Mouse (Mus musculus): ENCODE measurements around the gene Trmt1. TPM values are rescaled to one million over a fixed set of nuclear protein-coding genes. Genes with fewer than 3 reads are reported as not detected.
A peak's percentile ranks its signal among the peaks of the same experiment; 100 is the strongest.
"Not testable (repeated sequence)": the region's sequence is repeated elsewhere in the genome, so short reads cannot be mapped to it uniquely, and the experiment has no call there.

The Trmt1 gene
- total RNA-seq, 2 experiments from 2014 or later = 103 to 106 TPM

- intact Hi-C loops (cut with DNase I) = no loop called here
These were observed 28.9 kb upstream of the Trmt1 start for GRCm38 (mm10) chr8:84657203-84657602.

GRCm38 (mm10) chr8:84657680-84658079 is 28.4 kb upstream of the Trmt1 start:
- intact Hi-C loops (cut with DNase I) = no loop called here
- DNase-seq (ENCODE audit: extremely low spot score in 1 of 2, low spot score in 2 of 2) = no peak

More at GRCm38 (mm10) chr8:84657203-84657602, 28.9 kb upstream of the Trmt1 start:
- DNase-seq (ENCODE audit: extremely low spot score in 1 of 2, low spot score in 2 of 2) = no peak

DNA sequence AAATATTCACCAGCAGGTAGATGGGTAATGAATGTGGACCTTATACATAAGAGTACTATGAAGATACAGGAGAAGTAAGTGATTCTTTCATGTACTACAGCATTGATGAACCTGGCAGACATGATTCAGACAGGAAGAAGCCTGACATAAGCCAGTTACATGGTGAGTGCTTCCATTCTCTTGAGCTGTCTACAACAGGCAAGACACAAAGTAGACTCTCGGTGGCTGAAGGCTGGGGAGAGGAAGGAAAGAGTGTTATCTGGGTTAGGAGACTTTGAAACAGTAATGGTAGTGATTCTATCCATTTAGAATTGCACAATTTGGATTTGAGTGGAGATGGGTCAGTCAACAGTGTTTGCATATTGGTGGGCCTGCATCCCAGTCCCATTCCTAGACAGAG is 27.2 kb upstream of the Trmt1 start:
- intact Hi-C loops (cut with DNase I) = no loop called here
- DNase-seq (ENCODE audit: extremely low spot score in 1 of 2, low spot score in 2 of 2) = no peak

GRCm38 (mm10) chr8:84659936-84660818 is 25.9 kb upstream of the Trmt1 start:
- DNase-seq (ENCODE audit: extremely low spot score in 1 of 2, low spot score in 2 of 2) = peak in 1 of 2 experiments; percentile 88
- intact Hi-C loops (cut with DNase I) = no loop called here

DNA sequence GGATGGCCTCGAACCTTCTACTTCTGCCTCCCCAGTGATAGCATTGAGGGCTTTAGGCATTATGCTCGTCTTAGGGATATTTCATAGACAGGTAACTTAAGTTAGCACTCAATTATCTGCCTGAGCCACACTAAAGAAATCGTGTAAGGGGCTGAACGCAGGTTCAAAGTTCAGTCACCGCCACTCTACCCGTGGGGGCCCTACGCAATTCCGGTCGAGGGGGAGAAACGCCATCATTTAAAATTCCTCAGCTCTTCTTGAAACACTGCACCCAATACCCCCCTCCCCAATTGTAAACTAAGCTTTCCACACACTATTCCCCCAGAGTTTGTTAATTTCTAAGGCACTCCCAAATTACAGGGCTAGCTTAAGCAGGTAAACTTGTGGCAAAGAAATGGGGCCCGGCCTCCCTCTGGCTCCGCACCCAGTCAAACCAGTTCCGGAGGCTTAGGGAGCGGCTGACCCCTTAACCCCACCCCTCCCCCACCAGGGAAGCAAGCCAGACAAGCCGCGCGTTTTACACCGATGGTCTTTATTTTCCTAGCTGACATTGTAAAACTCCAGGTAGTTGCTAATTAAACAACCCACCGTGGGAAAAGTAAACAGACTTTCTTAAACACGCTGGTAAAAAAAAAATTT is 25.2 kb upstream of the Trmt1 start:
- peak in 1 of 2 experiments; percentile 70 for DNase-seq (ENCODE audit: extremely low spot score in 1 of 2, low spot score in 2 of 2)
- intact Hi-C loops (cut with DNase I) = no loop called here

- intact Hi-C loops (cut with DNase I) = no loop called here
- peak in 1 of 2 experiments; percentile 93 for DNase-seq (ENCODE audit: extremely low spot score in 1 of 2, low spot score in 2 of 2)
These were observed 24.6 kb upstream of the Trmt1 start for GRCm38 (mm10) chr8:84661458-84661871.

GRCm38 (mm10) chr8:84661961-84662571 is 24.0 kb upstream of the Trmt1 start:
- peak in 1 of 2 experiments; percentile 80 for DNase-seq (ENCODE audit: extremely low spot score in 1 of 2, low spot score in 2 of 2)
- intact Hi-C loops (cut with DNase I) = no loop called here

- DNase-seq (ENCODE audit: extremely low spot score in 1 of 2, low spot score in 2 of 2) = peak; percentile 95 to 96
- intact Hi-C loops (cut with DNase I) = no loop called here
These were observed 23.5 kb upstream of the Trmt1 start, which contains the start of gene Ier2 for GRCm38 (mm10) chr8:84662581-84663065. Gene Ier2, minus strand, starts transcription at chr8:84662852.

DNA sequence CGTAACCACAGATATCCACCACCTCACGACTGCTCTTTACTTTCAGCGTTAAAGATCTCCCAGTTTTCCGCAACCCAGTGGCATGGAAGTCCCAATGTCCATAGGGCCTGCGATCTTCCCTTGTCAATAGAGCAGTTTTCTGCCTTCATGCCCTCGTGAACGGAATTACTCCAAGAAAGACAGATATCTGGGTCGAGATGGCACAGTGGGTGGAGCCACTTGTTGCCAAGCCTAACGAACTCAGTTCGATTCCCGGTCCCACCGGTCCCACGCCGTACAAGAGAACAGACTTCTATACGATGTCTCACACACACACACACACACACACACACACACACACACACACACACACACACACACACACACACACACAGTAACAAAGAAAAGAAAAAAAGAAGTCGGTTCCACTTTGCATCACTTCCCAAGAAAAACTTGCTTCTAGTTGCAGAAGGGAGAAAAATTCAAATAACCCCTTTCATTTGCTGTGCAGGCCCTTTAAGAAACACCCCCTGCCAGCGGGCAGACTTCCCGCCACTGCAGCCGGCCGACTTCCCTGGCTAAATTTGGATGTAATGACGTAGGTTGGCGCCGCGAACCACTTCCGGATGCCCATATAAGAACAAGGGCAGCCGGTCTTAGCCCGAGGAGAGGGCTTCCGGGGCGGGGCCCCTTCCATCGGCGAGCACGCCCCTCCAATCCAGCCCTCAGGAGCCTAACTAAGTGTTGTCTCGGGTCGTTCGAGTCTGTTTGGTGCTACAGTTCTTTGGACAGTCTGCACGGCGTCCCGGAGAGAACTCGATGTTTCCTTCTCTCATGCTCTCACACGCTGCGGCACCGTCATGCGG is 22.4 kb upstream of the Trmt1 start:
- DNase-seq (ENCODE audit: extremely low spot score in 1 of 2, low spot score in 2 of 2) = peak; percentile 96 to 97
- intact Hi-C loops (cut with DNase I) = no loop called here

GRCm38 (mm10) chr8:84664566-84665384 is 21.3 kb upstream of the Trmt1 start:
- peak; percentile 87 to 89 for DNase-seq (ENCODE audit: extremely low spot score in 1 of 2, low spot score in 2 of 2)
- intact Hi-C loops (cut with DNase I) = no loop called here

GRCm38 (mm10) chr8:84665385-84665893 is 20.7 kb upstream of the Trmt1 start:
- no peak for DNase-seq (ENCODE audit: extremely low spot score in 1 of 2, low spot score in 2 of 2)
- intact Hi-C loops (cut with DNase I) = no loop called here

DNA sequence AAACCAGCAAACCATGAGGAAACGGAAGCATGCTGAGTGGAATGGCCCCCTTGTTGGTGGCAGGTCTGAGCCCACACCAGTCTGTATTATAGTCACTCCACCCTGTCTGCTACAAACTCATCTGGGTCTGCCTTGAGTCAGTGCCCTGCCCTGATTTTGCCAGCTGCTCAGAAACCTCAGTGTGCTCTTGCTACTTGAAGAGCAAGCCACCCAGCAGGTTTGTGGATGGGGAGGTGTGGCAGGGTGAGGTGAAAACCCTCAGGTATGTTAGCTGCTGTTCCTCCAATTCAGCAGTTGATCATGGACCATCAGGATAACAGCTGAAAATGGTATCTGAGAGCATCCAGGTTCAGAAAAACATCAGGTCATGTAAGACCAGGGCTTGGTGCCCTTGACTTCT is 18.0 kb upstream of the Trmt1 start:
- intact Hi-C loops (cut with DNase I) = no loop called here
- DNase-seq (ENCODE audit: extremely low spot score in 1 of 2, low spot score in 2 of 2) = no peak

- intact Hi-C loops (cut with DNase I) = no loop called here
- DNase-seq (ENCODE audit: extremely low spot score in 1 of 2, low spot score in 2 of 2) = no peak
These were observed 17.2 kb upstream of the Trmt1 start for GRCm38 (mm10) chr8:84668731-84669485.

GRCm38 (mm10) chr8:84670295-84671006 is 15.7 kb upstream of the Trmt1 start:
- intact Hi-C loops (cut with DNase I); DNase-seq (ENCODE audit: extremely low spot score in 1 of 2, low spot score in 2 of 2): not testable (repeated sequence)

DNA sequence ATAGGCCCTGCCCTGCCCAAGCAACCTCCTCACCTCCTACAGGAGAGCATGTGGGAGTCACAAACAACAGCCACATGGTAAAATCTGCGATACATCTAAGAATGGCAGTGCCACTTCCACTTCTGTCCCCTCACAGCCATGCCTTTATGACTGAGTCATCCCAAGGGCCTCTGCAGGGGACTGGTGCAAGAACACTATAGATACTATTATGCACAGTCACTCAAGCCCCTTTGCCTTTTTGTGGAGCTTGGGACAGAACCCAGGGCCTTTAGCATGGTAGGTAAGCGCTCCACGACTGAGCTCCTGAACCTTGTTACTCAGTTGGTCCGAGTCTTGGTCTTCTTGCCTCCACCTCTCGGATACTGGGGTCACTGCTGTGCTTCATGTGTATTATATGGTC is 8.8 kb upstream of the Trmt1 start:
- DNase-seq (ENCODE audit: extremely low spot score in 1 of 2, low spot score in 2 of 2) = no peak
- intact Hi-C loops (cut with DNase I) = no loop called here

DNA sequence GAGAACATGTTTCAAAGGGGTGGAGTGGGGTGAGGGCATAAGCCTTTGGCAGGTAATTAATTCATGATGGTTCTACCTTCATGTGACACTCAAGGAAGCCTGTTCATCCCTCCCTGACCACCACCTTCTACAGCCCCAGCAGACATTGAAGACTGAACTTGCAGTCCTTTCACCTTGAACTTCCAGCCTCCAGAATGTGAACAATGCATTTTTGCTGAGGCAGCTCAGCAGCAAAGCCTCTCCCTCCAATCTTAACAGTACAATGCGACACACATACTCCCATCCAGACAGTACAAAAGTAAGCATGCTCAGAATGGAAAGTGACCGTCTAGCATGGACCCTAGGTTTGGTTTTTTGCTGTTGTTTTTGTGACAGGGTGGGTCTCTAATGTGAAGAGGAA is 4.6 kb upstream of the Trmt1 start:
- no peak for DNase-seq (ENCODE audit: extremely low spot score in 1 of 2, low spot score in 2 of 2)
- intact Hi-C loops (cut with DNase I) = no loop called here
